Mouse (Mus musculus): ENCODE measurements around the gene Tmem104.

Gene Tmem104

GRCm38 (mm10) chr11:115277604-115277975 is 90.3 kb downstream of the Tmem104 start:
- intact Hi-C loops (cut with DNase I) = no loop called here

- intact Hi-C loops (cut with DNase I) = no loop called here
These were observed 90.9 kb downstream of the Tmem104 start for GRCm38 (mm10) chr11:115278176-115278575.

- intact Hi-C loops (cut with DNase I) = no loop called here
These were observed 92.4 kb downstream of the Tmem104 start for GRCm38 (mm10) chr11:115279726-115280125.

GRCm38 (mm10) chr11:115282295-115282694 is 95.0 kb downstream of the Tmem104 start:
- intact Hi-C loops (cut with DNase I) = no loop called here

- intact Hi-C loops (cut with DNase I) = no loop called here
These were observed 95.6 kb downstream of the Tmem104 start for GRCm38 (mm10) chr11:115282723-115283485.

- intact Hi-C loops (cut with DNase I) = no loop called here
These were observed 96.1 kb downstream of the Tmem104 start for GRCm38 (mm10) chr11:115283486-115283765.

GRCm38 (mm10) chr11:115283891-115284620 is 96.8 kb downstream of the Tmem104 start:
- intact Hi-C loops (cut with DNase I) = no loop called here

- intact Hi-C loops (cut with DNase I) = no loop called here
These were observed 98.0 kb downstream of the Tmem104 start for GRCm38 (mm10) chr11:115285282-115285681.

GRCm38 (mm10) chr11:115286201-115286993 is 99.1 kb downstream of the Tmem104 start:
- intact Hi-C loops (cut with DNase I) = no loop called here

GRCm38 (mm10) chr11:115287386-115287785 is 100.1 kb downstream of the Tmem104 start:
- intact Hi-C loops (cut with DNase I) = no loop called here

- intact Hi-C loops (cut with DNase I) = no loop called here
These were observed 101.0 kb downstream of the Tmem104 start for GRCm38 (mm10) chr11:115288305-115288704.

- intact Hi-C loops (cut with DNase I) = no loop called here
These were observed 102.6 kb downstream of the Tmem104 start for GRCm38 (mm10) chr11:115289885-115290284.

- intact Hi-C loops (cut with DNase I) = no loop called here
These were observed 103.0 kb downstream of the Tmem104 start for GRCm38 (mm10) chr11:115290314-115290713.

GRCm38 (mm10) chr11:115290919-115291318 is 103.6 kb downstream of the Tmem104 start:
- intact Hi-C loops (cut with DNase I) = no loop called here

GRCm38 (mm10) chr11:115291503-115291902 is 104.2 kb downstream of the Tmem104 start:
- intact Hi-C loops (cut with DNase I) = no loop called here

GRCm38 (mm10) chr11:115292631-115293375 is 105.5 kb downstream of the Tmem104 start:
- intact Hi-C loops (cut with DNase I) = no loop called here

GRCm38 (mm10) chr11:115295939-115296338 is 108.7 kb downstream of the Tmem104 start:
- intact Hi-C loops (cut with DNase I) = no loop called here
